Mouse (Mus musculus): ENCODE data around the gene Islr2.
A peak's percentile ranks its signal among the peaks of the same experiment; 100 is the strongest.
"Not testable (repeated sequence)": the region's sequence is repeated elsewhere in the genome, so short reads cannot be mapped to it uniquely, and the experiment has no call there.

Gene Islr2

DNA sequence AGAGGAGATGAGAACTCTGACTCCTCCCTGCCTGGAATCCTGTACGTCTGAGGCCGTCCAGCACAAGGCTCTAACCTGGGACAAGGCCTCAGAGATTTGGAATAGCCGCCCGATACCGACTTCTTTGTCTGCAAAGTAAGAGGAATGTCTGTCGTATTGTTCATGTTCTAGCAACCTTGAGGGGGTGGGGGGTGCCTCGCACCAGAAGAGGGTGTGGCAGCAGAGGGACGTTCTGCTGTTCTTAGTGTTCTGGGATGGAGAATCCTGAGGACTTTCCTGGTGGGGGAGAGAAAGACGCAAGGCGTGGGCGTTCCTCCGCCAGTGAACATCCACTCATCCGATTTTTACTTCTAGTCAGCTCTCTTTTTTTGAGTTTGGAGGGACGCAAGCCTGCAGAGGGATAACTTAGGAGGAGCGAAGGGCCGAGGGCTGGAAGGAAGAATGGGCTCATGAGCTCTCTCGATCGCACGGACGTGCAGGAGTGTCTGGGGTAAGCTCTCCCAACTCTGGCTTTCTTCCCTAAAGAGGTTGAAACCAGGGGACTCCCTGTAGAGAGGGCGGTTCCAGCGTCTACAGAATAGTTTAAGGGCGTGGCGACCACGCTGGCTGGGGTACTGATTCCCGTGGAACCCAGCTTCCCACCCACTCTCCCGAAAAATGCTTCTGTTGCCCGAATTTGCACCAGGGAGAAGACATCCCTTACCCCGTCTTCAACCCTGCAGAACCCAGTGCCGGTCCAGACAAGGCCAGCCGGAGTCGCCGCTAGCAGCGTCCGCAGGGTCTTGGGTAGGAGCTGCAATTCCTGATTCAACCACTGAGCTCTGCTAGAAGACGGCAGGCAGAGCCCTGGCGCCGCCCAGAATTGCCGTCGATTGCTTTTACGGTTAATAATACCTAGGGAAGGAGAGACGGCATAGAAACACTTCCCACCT is at the start of gene Islr2, which contains the start of gene Islr:
Gene Islr2 (minus strand): TSS at position 804 of the 932 bp plus-strand sequence.
Gene Islr (minus strand): TSS at position 791 of the 932 bp plus-strand sequence.
- DNase-seq: peak; percentile 80 to 89

DNA sequence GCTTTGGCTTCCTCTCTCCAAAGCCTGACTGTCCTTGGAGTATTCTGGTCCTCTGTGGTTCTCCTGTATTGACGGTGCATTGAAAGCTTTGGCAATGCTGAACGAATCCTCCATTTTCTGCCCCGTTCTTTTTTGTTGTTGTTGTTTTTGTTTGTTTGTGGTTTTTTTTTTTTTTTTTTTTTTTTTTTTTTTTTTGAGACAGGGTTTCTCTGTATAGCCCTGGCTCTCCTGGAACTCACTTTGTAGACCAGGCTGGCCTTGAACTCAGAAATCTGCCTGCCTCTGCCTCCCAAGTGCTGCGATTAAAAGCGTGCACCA is 49.6 kb upstream of the Islr2 start:
- not testable (repeated sequence) for DNase-seq

- peak; percentile 97 for DNase-seq
These were observed 49.1 kb upstream of the Islr2 start, which contains the start of gene Stoml1 for GRCm38 (mm10) chr9:58253033-58253804. Gene Stoml1 (plus strand): TSS chr9:58253164.

GRCm38 (mm10) chr9:58250730-58251129 is 46.6 kb upstream of the Islr2 start:
- DNase-seq: not testable (repeated sequence)

DNA sequence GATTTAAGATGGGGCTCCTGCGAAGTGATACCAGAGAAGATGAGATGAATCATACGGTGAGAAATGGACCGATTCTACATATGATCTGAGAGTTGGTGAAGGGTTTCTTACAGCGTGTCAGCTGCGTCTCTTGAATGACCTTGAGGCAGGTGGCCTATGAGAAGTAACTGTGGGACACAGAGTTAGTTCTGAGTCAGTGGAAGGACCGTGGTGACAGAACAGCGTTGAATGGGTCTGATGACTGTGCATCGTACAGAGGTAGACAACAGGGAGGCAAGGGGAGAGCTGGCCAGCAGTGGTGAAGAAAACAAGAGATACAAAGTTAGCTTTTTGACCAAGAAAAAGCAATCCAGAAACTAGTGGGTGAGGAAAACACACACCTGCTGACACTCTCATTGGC is 46.2 kb upstream of the Islr2 start:
- DNase-seq: no peak

DNA sequence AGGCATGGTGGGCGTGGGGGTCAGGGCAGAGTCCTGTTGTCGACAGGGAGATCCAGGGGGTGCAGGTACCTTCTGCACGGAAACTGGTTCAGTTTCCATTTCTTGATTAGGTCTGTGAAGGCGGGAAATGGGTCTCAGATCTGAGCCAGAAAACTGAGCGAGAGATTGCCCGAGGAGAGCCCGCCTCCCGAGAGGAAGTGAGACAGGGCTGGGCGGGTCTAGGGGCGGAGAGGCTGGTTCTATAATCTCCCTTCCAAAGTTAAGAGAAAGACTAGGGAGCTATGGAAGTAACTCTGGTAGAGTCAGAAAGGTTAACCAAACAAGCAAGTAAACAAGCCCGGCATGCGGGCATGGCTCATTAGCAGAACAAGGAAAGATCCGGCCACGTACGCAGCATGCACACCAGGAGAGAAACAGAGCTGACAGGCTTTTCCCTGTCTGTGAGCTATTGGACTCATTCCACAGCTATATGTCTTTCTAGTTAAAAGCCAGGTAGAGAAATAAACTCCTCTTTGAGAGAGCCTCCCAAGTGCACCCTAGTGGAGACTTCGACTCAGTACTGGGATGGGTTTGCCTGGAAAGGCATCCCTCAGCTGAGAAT is 45.6 kb upstream of the Islr2 start, which contains the start of gene Pml:
Gene Pml (minus strand): TSS at position 195 of the 601 bp plus-strand sequence.
- peak; percentile 83 to 90 for DNase-seq

GRCm38 (mm10) chr9:58248746-58249413 is 44.8 kb upstream of the Islr2 start:
- peak in 1 of 2 experiments; percentile 41 for DNase-seq

DNA sequence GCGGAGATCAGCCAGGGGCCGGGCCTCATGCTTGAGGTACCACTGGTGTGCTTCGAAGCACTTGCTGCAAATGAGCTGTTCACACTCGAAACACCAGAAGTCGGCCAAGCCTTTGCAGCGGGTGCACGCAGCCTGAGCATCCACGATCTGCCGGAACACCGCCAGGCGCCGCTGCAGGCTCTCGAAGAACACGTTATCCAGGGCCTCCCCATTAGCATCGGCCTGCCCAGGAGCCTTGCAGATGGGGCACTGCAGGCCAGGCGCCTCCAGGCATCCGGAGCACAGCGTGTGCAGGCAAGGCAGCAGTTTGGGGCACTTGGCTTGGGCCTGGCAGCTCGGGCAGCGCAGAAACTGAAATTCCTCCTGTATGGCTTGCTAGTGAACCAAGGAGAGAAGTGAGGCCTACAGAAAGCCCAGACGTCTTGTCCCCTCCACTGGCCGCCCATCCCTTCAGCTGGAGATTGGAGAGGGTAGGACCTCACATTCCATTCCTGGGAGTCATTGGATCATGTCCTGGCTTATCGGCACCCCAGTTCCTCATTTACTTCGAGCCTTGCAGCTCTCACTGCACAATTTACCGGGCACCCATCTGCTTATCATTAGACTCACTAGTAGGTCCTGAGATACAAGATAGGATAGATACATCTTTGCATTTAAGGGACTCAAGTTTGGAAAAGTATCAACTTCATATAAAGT is 43.1 kb upstream of the Islr2 start:
- DNase-seq: peak; percentile 90 to 94

DNA sequence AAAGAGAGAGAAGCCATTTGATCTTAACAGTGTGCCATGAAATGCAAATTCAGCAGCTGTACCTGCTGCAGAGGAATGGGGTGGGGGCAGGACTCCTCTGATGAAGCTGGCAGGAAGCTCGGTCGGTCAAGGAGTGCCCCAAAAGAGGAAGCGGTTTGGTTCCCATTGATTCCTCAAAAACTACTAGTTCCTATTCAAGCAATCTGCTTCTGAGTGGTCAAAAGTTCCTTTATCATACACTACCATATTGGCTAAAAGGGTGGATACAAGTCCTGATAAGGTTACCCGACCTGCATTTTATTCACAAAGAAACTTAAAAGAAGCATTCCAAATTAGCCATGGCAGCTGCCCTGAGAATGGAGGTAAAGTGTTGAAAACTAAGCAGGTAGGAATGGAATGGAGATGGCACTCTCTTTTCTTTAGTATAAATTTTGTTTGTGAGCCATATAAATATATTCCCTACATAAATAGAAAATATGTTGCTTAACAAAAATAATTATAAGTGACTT is 42.0 kb upstream of the Islr2 start:
- no peak for DNase-seq

- no peak for DNase-seq
These were observed 39.6 kb upstream of the Islr2 start for GRCm38 (mm10) chr9:58243696-58244095.

GRCm38 (mm10) chr9:58242696-58243095 is 38.6 kb upstream of the Islr2 start:
- DNase-seq: no peak

GRCm38 (mm10) chr9:58241780-58242485 is 37.8 kb upstream of the Islr2 start:
- peak; percentile 49 to 73 for DNase-seq

- no peak for DNase-seq
These were observed 30.4 kb upstream of the Islr2 start for GRCm38 (mm10) chr9:58234502-58235015.

DNA sequence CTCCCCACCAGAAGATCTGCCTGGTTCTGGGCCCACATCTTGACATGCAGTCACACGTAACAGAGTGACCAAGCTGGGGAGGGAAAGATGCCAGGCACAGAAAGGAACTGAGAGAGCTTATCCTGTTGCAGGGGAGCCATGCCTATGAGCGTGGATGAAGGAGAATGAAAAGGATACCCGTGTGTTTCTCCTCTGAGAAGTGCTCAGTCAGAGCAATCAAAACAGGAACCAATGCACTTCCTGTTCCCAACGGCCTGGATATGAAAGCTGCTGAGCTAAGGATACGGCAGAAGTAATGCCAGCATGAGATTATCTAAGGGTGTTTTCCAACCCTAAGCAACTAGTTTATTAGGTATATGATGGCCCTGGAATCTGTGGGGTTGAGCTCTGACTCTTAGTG is 28.3 kb upstream of the Islr2 start:
- no peak for DNase-seq

DNA sequence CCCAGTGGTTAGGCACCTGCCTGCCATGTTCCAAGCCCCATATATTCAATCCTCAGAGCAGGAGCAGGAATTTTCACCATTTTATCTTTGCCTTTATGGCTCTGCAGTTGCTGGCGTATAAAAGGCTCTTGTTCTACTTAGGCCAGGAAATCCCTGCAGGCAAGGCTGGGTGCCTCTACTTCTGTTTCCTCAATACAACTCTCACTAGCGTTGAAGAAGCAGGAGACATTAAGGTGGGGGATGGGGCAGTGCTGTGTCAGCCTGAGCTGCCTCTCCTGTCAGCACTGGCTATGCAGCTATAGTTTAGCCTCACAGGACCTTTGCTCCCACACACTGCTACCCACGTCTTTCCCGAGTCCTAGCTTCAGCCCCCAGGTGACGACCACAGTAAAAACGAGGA is 27.6 kb upstream of the Islr2 start:
- DNase-seq: no peak

- DNase-seq: no peak
These were observed 24.8 kb upstream of the Islr2 start for GRCm38 (mm10) chr9:58228777-58229466.

- peak; percentile 60 to 69 for DNase-seq
These were observed 22.1 kb upstream of the Islr2 start for GRCm38 (mm10) chr9:58225915-58226913.

- no peak for DNase-seq
These were observed 20.2 kb upstream of the Islr2 start for GRCm38 (mm10) chr9:58224356-58224755.
